Mouse (Mus musculus) hindbrain, embryonic 15.5 days (tissue): ENCODE results near the gene Ubn2. TPM values are rescaled to one million over a fixed set of nuclear protein-coding genes. Genes with fewer than 3 reads are reported as not detected.
"Not testable (repeated sequence)": the region's sequence is repeated elsewhere in the genome, so short reads cannot be mapped to it uniquely, and the experiment has no call there.

ENCODE experiments used
- ATAC-seq: fragments of 200-750 bp; cut with Nextera tagmentation; 2 replicates; pipeline ENCODE4 v1.8.0; 2017; ENCODE audit warnings: low read depth, moderate number of reproducible peaks, moderate TSS enrichment; ENCODE audit not compliant: low FRiP score
- H3K27ac ChIP-seq: fragments of 300-500 bp; sonication (generic); replicated peaks from 2 replicates; pipeline ENCODE4 v1.5.1; 2015; ENCODE audit warnings: mild to moderate bottlenecking, inconsistent platforms
- H3K27me3 ChIP-seq: fragments of 300-500 bp; sonication (generic); 2 replicates; pipeline ENCODE4 v1.6.1; 2015; ENCODE audit warnings: control low read depth, inconsistent platforms
- H3K36me3 ChIP-seq: fragments of 300-500 bp; sonication (generic); 2 replicates; pipeline ENCODE4 v1.6.1; 2015; ENCODE audit warnings: control low read depth, inconsistent platforms
- H3K4me1 ChIP-seq: fragments of 300-500 bp; sonication (generic); replicated peaks from 2 replicates; pipeline ENCODE4 v1.6.1; 2015; ENCODE audit warnings: control low read depth, inconsistent platforms
- H3K4me2 ChIP-seq: fragments of 300-500 bp; sonication (generic); 2 replicates; pipeline ENCODE4 v1.6.1; 2015; ENCODE audit warnings: moderate library complexity, mild to moderate bottlenecking, inconsistent platforms
- H3K4me3 ChIP-seq: fragments of 300-500 bp; sonication (generic); 2 replicates; pipeline ENCODE4 v1.5.1; 2015; ENCODE audit warnings: mild to moderate bottlenecking, inconsistent platforms
- H3K9ac ChIP-seq: fragments of 300-500 bp; sonication (generic); 2 replicates; pipeline ENCODE4 v1.6.1; 2015; ENCODE audit warnings: inconsistent platforms
- H3K9me3 ChIP-seq: fragments of 300-500 bp; sonication (generic); 2 replicates; pipeline ENCODE4 v1.6.1; 2016; ENCODE audit warnings: control low read depth, inconsistent platforms
- WGBS: fragments of 180-500 bp; shearing (Covaris S2); methylation state at CpG from one replicate; pipeline ENCODE4 v1.1.7; 2015; 5-methylcytosine and 5-hydroxymethylcytosine counted together
- polyA plus RNA-seq: library from polyadenylated mRNA; unstranded; fragments of >200 nt; fragmentation: Nextera tagmentation; extraction: Ambion mirVana; gene quantifications from 2 replicates; pipeline ENCODE4 v1.2.1, GENCODE M21; 2015

Ubn2 gene
- polyA plus RNA-seq, 1 experiment from 2014 or later = 18.7 TPM

DNA sequence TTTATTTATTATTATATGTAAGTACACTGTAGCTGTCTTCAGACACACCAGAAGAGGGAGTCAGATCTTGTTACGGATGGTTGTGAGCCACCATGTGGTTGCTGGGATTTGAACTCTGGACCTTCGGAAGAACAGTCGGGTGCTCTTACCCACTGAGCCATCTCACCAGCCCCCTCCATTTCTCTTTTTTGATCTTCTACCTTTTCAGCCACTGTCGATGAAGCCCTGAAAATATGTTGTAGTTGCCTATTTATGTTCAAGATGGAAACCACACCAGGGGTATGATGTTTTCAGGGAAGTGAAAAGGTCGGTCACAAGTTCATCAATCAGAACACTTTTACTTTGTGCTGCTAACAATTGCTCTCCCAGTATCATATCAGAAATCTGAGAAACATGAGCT is 110.4 kb downstream of the Ubn2 start:
- H3K27me3 ChIP-seq, H3K4me2 ChIP-seq, H3K27ac ChIP-seq, H3K4me3 ChIP-seq, ATAC-seq, H3K9ac ChIP-seq, H3K9me3 ChIP-seq, H3K4me1 ChIP-seq: not testable (repeated sequence)
- peaks cover 17% of the 10 kb centered on the region for H3K36me3 ChIP-seq
- WGBS = 98% methylated on average over 5 of the region's 5 CpGs

- not testable (repeated sequence) for H3K9me3 ChIP-seq, H3K4me3 ChIP-seq, H3K36me3 ChIP-seq, H3K27me3 ChIP-seq, H3K4me1 ChIP-seq, H3K9ac ChIP-seq, H3K4me2 ChIP-seq, ATAC-seq, H3K27ac ChIP-seq
- WGBS = 93% methylated on average over 2 of the region's 2 CpGs
Measured at GRCm38 (mm10) chr6:38547005-38547404, 113.3 kb downstream of the Ubn2 start.

DNA sequence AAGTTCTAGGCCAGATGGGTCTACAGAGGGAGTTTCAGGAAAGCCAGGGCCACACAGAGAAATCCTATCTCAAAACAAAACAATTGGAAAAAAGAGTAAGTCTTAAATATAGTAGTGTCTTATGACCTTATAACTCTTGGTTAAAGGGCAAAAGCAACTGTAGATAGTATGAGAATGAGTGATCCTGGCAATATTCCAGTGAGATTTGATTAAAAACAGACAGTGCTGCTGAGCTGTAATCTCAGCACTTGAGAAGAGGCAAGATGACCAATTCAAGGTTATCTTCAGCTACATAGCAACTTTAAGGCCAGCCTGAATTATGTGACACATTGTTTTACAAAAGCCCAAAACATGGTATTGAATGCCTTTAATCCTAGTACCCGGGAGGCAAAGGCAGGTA is 114.0 kb downstream of the Ubn2 start:
- H3K9ac ChIP-seq = no peak overlapping the region
- 84% methylated on average over 1 of the region's 1 CpGs for WGBS

GRCm38 (mm10) chr6:38548595-38548994 is 114.8 kb downstream of the Ubn2 start:
- not testable (repeated sequence) for H3K27me3 ChIP-seq, H3K9me3 ChIP-seq, H3K27ac ChIP-seq, ATAC-seq, H3K9ac ChIP-seq, H3K4me3 ChIP-seq, H3K4me2 ChIP-seq, H3K36me3 ChIP-seq
- H3K4me1 ChIP-seq = peaks cover 12% of the 10 kb centered on the region
- WGBS = 95% methylated on average over 7 of the region's 7 CpGs

More for the DNA sequence above, 114.0 kb downstream of the Ubn2 start:
- Histone ChIP-seq H3K4me1 (peaks cover 9% of the 10 kb centered on the region), H3K27me3 (no peaks in the 10 kb centered on the region), H3K4me3 (no peak overlapping the region), H3K36me3 (no peaks in the 10 kb centered on the region), H3K27ac (no peak overlapping the region), H3K4me2 (no peak overlapping the region), H3K9me3 (no peaks in the 10 kb centered on the region)
- ATAC-seq = no peak

- H3K4me3 ChIP-seq = peak overlapping the region; percentile 85
Measured at GRCm38 (mm10) chr6:38549840-38550239, 116.1 kb downstream of the Ubn2 start.

GRCm38 (mm10) chr6:38550250-38551061 is 116.7 kb downstream of the Ubn2 start:
- Histone ChIP-seq H3K36me3 (no peaks in the 10 kb centered on the region), H3K9me3 (no peaks in the 10 kb centered on the region), H3K4me3 (peak overlapping the region; percentile 85), H3K4me2 (peak overlapping the region; percentile 71), H3K4me1 (peaks cover 24% of the 10 kb centered on the region), H3K27ac (peak overlapping the region; percentile 100), H3K9ac (peak overlapping the region; percentile 75), H3K27me3 (no peaks in the 10 kb centered on the region)
- ATAC-seq = peak; percentile 9
- WGBS = 6% methylated on average over 28 of the region's 28 CpGs

More at GRCm38 (mm10) chr6:38549840-38550239, 116.1 kb downstream of the Ubn2 start:
- peak overlapping the region; percentile 100 for H3K27ac ChIP-seq
- whole genome bisulfite sequencing = 88% methylated on average over 6 of the region's 6 CpGs
- H3K9ac ChIP-seq, H3K27me3 ChIP-seq, H3K36me3 ChIP-seq, ATAC-seq, H3K9me3 ChIP-seq: not testable (repeated sequence)
- H3K4me2 ChIP-seq = peak overlapping the region; percentile 71
- peaks cover 23% of the 10 kb centered on the region for H3K4me1 ChIP-seq

DNA sequence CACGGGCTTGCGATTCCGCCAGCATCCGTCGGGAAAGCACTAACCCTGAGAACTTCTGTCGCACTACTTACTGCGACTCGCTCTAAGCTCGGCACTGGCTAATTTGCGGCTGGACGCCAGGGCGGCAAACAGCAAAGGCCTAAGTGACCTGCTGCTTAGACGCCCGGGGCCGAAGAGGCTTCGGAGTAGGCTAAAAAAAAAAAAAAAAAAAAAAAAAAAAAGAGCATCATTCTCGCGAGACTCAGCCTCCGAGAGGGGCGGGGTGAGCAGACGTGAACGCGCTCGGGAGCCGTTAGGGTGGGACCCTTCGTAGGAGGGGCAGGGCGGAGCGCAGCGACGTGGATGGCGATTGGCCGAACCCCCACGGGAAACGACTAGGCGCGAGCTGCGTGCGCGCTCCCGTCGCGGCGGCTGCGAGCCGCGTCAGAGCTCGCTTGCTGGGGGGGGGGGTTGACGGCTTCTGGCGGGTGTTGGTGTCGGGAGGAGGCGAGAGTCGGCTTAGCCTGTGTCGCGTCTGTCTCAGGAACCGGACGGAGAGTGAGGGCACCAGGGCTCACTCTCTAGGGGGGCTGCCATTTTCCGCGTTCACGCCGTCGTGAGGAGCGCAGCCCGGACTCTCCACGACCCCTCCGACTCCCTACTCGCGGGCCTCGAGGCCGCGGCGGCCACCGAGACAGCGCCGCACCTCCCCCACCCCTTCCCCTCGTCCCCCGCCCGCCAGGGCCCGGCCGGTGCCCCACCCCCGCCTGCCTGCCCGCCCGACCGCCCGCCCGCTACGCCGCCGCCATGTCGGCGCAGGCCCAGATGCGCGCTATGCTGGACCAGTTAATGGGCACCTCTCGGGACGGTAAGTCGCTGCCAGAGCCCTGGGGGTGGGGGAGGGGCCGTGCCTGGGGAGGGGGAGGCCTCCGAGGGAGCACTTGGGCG is 117.6 kb downstream of the Ubn2 start, which contains the start of gene Luc7l2:
Luc7l2 (plus strand) TSS at position 273 of the 927 bp plus-strand sequence.
- Histone ChIP-seq H3K9me3 (no peaks in the 10 kb centered on the region), H3K4me2 (peak within 1 kb of the TSS; percentile 71), H3K9ac (peak within 1 kb of the TSS; percentile 81), H3K27ac (peak within 1 kb of the TSS; percentile 100), H3K36me3 (no peaks in the 10 kb centered on the region), H3K4me1 (peaks cover 30% of the 10 kb centered on the region), H3K27me3 (no peaks in the 10 kb centered on the region), H3K4me3 (peak within 1 kb of the TSS; percentile 85)
- under 1% methylated on average over 89 of the region's 98 CpGs for WGBS
- peak; percentile 89 for ATAC-seq

DNA sequence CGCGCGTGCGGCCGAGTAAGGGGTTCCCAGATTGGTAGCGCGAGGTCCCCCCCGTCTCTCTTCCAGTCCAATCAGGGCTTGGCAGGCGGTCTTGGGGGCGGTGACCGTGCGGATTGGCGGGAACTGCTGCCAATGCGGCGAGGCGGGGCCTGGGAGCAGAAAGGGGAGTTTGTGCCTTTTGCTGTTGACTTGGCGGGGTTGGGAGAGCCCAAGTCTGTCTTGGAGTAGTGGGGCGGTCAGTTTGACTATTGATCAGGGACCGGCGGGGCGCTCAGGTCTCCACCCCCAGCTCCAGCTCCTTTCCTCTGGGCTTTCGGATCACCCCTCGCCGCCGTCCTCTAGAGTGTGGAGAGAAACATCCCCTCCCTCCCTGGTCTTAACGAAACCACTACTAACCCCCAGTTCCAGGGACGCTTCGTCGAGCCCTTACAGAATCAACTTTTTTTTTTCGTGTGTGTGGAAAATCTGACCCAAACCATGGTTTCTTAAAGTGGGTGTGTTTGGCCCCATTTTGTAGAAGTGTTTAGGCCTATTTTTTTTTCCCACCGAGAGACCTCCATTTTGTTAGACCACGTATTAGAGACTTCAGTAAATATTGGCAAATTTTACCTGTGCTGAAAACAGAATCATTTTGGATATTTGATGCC is 118.4 kb downstream of the Ubn2 start:
- Histone ChIP-seq H3K4me3 (peak overlapping the region; percentile 85), H3K9ac (peak overlapping the region; percentile 81), H3K9me3 (no peaks in the 10 kb centered on the region), H3K4me1 (peaks cover 31% of the 10 kb centered on the region), H3K27ac (peak overlapping the region; percentile 100), H3K27me3 (no peaks in the 10 kb centered on the region), H3K4me2 (peak overlapping the region; percentile 69), H3K36me3 (no peaks in the 10 kb centered on the region)
- WGBS = 0% methylated on average over 32 of the region's 32 CpGs
- ATAC-seq = peak; percentile 95

- 27% methylated on average over 5 of the region's 5 CpGs for WGBS
- peak overlapping the region; percentile 81 for H3K9ac ChIP-seq
- H3K4me1 ChIP-seq = peaks cover 31% of the 10 kb centered on the region
- H3K4me3 ChIP-seq = peak overlapping the region; percentile 85
- ATAC-seq = no peak
- H3K4me2 ChIP-seq = peak overlapping the region; percentile 69
- no peak overlapping the region for H3K27ac ChIP-seq
- H3K27me3 ChIP-seq = no peaks in the 10 kb centered on the region
- no peaks in the 10 kb centered on the region; the same call in 1 of the 2 replicates for H3K36me3 ChIP-seq
- no peaks in the 10 kb centered on the region for H3K9me3 ChIP-seq
Measured at GRCm38 (mm10) chr6:38552636-38553000, 118.9 kb downstream of the Ubn2 start.
